Comparison of ENCODE assay signal across 8 mouse cellular contexts in the genomic region with DNA sequence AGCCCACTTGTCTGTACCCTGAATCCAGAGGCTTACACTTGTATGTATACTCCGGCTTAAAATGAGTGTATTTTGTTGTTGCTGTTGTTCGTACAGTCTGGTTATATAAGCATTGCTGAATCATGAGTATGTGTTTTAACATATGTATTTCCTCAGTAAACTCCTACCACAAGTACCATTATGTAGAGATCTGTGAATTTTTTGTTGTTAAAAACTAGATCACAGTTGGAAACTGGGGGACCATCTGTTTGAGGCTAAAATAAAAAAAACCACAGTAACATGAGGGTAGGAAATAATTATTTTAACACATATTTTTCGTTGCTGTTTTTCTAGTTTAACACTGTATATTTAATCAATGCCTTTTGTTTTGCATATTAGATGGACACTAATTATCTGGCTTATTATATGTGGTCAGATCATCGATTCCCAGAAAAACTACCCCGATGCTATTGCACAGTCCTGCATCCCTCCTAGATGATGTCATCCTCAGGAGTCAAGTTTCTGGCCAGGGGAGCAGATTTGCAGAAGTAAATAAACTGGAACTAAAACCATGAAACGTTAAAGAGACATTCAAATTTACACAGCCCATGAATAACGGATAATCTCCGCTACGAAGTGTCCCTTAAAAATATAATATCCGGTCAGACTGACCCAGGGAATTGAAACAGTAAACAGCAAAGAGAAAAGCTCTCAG. TPM values are rescaled to one million over a fixed set of nuclear protein-coding genes. Genes with fewer than 3 reads are reported as not detected.
DNase-seq lines count a peak whose midpoint lies in the region; ATAC-seq and TF ChIP-seq lines count a peak whose summit lies in the region.

No protein-coding gene starts in this region.

- TF ChIP-seq POLR2A in heart, adult 2 months (IDR thresholded peaks at IDR 0.05; ENCODE audit: insufficient read depth, low read depth, low read length), result no peak

- TF ChIP-seq EP300 in heart, adult 2 months (IDR thresholded peaks at IDR 0.05; ENCODE audit: insufficient read depth, low read depth, low read length), result no peak

- no peak for TF ChIP-seq CTCF in heart, adult 2 months (IDR thresholded peaks at IDR 0.05)

- peak overlapping the region; percentile 44 for H3K4me3 ChIP-seq in heart, adult 2 months
- peak overlapping the region; percentile 1; the same call in 1 of the 2 replicates for H3K4me3 ChIP-seq in hindbrain, embryonic 16.5 days (ENCODE audit: low read length)
- H3K4me3 ChIP-seq in midbrain, embryonic 13.5 days (replicated peaks), result peak overlapping the region; percentile 21

- H3K27ac ChIP-seq in heart, adult 2 months, result peak overlapping the region; percentile 94
- no peak overlapping the region for H3K27ac ChIP-seq in hindbrain, embryonic 16.5 days (ENCODE audit: low read depth, low read length)
- H3K27ac ChIP-seq in midbrain, embryonic 13.5 days, result no peak overlapping the region

- H3K79me2 ChIP-seq in heart, adult 2 months (replicated peaks; ENCODE audit: control insufficient read depth, insufficient read depth, low read length), result no peaks in the 10 kb centered on the region; the same call in 1 of the 2 replicates

- peaks cover 2% of the 10 kb centered on the region for H3K36me3 ChIP-seq in heart, adult 2 months (ENCODE audit: control insufficient read depth, insufficient read depth, low read length)
- H3K36me3 ChIP-seq in hindbrain, embryonic 16.5 days (ENCODE audit: control insufficient read depth, insufficient read depth, low read length), result no peaks in the 10 kb centered on the region
- no peaks in the 10 kb centered on the region for H3K36me3 ChIP-seq in midbrain, embryonic 13.5 days

- H3K9ac ChIP-seq in heart, adult 2 months (ENCODE audit: low read depth, low read length), result peak overlapping the region; percentile 63
- H3K9ac ChIP-seq in hindbrain, embryonic 16.5 days (ENCODE audit: low read depth, low read length), result no peak overlapping the region
- H3K9ac ChIP-seq in midbrain, embryonic 13.5 days (replicated peaks), result 0 out of 2 replicates have a peak overlapping the region, but pooled peaks have one; percentile 10

- 27% methylated on average over 10 of the region's 10 CpGs for WGBS in heart, adult 2 months
- 50% methylated on average over 10 of the region's 10 CpGs for WGBS in hindbrain, embryonic 16.5 days
- WGBS in midbrain, embryonic 13.5 days, result 60% methylated on average over 10 of the region's 10 CpGs

- H3K27me3 ChIP-seq in heart, adult 2 months (ENCODE audit: control insufficient read depth, insufficient read depth, low read length), result no peaks in the 10 kb centered on the region
- no peaks in the 10 kb centered on the region for H3K27me3 ChIP-seq in hindbrain, embryonic 16.5 days (replicated peaks; ENCODE audit: control insufficient read depth, insufficient read depth, low read length)
- no peaks in the 10 kb centered on the region for H3K27me3 ChIP-seq in midbrain, embryonic 13.5 days

- peaks cover 5% of the 10 kb centered on the region for H3K4me1 ChIP-seq in heart, adult 2 months (ENCODE audit: control insufficient read depth, insufficient read depth, low read length)
- peaks cover 3% of the 10 kb centered on the region; the same call in 1 of the 2 replicates for H3K4me1 ChIP-seq in hindbrain, embryonic 16.5 days (ENCODE audit: control insufficient read depth, insufficient read depth, low read depth, low read length)
- peaks cover 15% of the 10 kb centered on the region for H3K4me1 ChIP-seq in midbrain, embryonic 13.5 days (replicated peaks)

- no peaks in the 10 kb centered on the region for H3K9me3 ChIP-seq in hindbrain, embryonic 16.5 days (ENCODE audit: control insufficient read depth, low read length)
- H3K9me3 ChIP-seq in midbrain, embryonic 13.5 days, result no peaks in the 10 kb centered on the region

- no peak for DNase-seq in heart, adult 2 months
- DNase-seq in heart, postnatal 14 days, result no peak
- DNase-seq in brain, adult 2 months (ENCODE audit: low read depth, low spot score), result peak; percentile 73
- no peak for DNase-seq in urinary bladder, adult 18-20 months (ENCODE audit: low spot score in 2 of 2)
- DNase-seq in kidney, adult 11 months, result no peak
- no peak for DNase-seq in left cerebral cortex, adult 11 months (ENCODE audit: low spot score)

- 0 out of 2 replicates have a peak, but pooled peaks have one; percentile 42 for ATAC-seq in hindbrain, embryonic 16.5 days
- peak; percentile 71 for ATAC-seq in midbrain, embryonic 13.5 days

- intact Hi-C loops in heart, adult 2 months (cut with DNase I), result loop anchor here (1.0 to 5.0 kb wide), 6 partner anchors 15 to 109 kb away; partner anchors contain the start of gene Cep85l
- intact Hi-C loops in heart, postnatal 14 days (cut with DNase I), result loop anchor here (2.0 kb wide), 1 partner anchor 39 kb away; no protein-coding TSS in a partner anchor

- peak overlapping the region; percentile 44 for H3K4me2 ChIP-seq in hindbrain, embryonic 16.5 days (ENCODE audit: low read length)
- peak overlapping the region; percentile 43 for H3K4me2 ChIP-seq in midbrain, embryonic 13.5 days (replicated peaks)

RNA-seq across cellular contexts. Expression of gene Cep85l, which starts 18.2 kb away (rescaled TPM):
- total RNA-seq in heart, adult 2 months (2021), result 10 to 100 TPM; 16.2 to 16.5 TPM
- 4.3 and 8.3 TPM in 2 replicates for polyA plus RNA-seq in heart, adult 2 months (2012; rRNA removed)
- total RNA-seq in heart, postnatal 14 days (2021), result 10 to 100 TPM; 18.8 to 21.0 TPM
- 3.9 and 4.4 TPM in 2 replicates for polyA plus RNA-seq in hindbrain, embryonic 16.5 days (2015; fragmentation: Nextera tagmentation; extraction: Ambion mirVana)
- 5.1 and 5.6 TPM in 2 replicates for polyA plus RNA-seq in midbrain, embryonic 13.5 days (2015; fragmentation: Nextera tagmentation; extraction: Ambion mirVana)
